Mouse (Mus musculus): Measurements from ENCODE around the gene Fhdc1.
A peak's percentile ranks its signal among the peaks of the same experiment; 100 is the strongest.

Fhdc1 gene

GRCm38 (mm10) chr3:84480006-84480897 is at the start of gene Fhdc1:
Gene Fhdc1, minus strand, starts transcription at chr3:84480429.
- peak; percentile 34 for DNase-seq

GRCm38 (mm10) chr3:84529021-84529420 is 48.8 kb upstream of the Fhdc1 start:
- no peak for DNase-seq

- DNase-seq: no peak
Measured at GRCm38 (mm10) chr3:84524952-84525351, 44.7 kb upstream of the Fhdc1 start.

GRCm38 (mm10) chr3:84516163-84516562 is 35.9 kb upstream of the Fhdc1 start:
- no peak for DNase-seq

GRCm38 (mm10) chr3:84512774-84513515 is 32.7 kb upstream of the Fhdc1 start:
- no peak for DNase-seq

GRCm38 (mm10) chr3:84505193-84505592 is 25.0 kb upstream of the Fhdc1 start:
- DNase-seq: no peak

- DNase-seq: no peak
Measured at GRCm38 (mm10) chr3:84504291-84504690, 24.1 kb upstream of the Fhdc1 start.

GRCm38 (mm10) chr3:84502101-84502500 is 21.9 kb upstream of the Fhdc1 start:
- DNase-seq: no peak

- DNase-seq: no peak
Measured at GRCm38 (mm10) chr3:84500491-84500890, 20.3 kb upstream of the Fhdc1 start.

GRCm38 (mm10) chr3:84497718-84498117 is 17.5 kb upstream of the Fhdc1 start:
- no peak for DNase-seq

GRCm38 (mm10) chr3:84492657-84493056 is 12.4 kb upstream of the Fhdc1 start:
- DNase-seq: no peak

GRCm38 (mm10) chr3:84492148-84492547 is 11.9 kb upstream of the Fhdc1 start:
- no peak for DNase-seq

- no peak for DNase-seq
Measured at GRCm38 (mm10) chr3:84488716-84489115, 8.5 kb upstream of the Fhdc1 start.

GRCm38 (mm10) chr3:84484891-84485290 is 4.7 kb upstream of the Fhdc1 start:
- DNase-seq: no peak

- no peak for DNase-seq
Measured at GRCm38 (mm10) chr3:84484333-84484732, 4.1 kb upstream of the Fhdc1 start.

GRCm38 (mm10) chr3:84482121-84482520 is 1.9 kb upstream of the Fhdc1 start:
- DNase-seq: no peak

- DNase-seq: peak; percentile 32
Measured at GRCm38 (mm10) chr3:84481104-84481503, 875 bp upstream of the Fhdc1 start.

GRCm38 (mm10) chr3:84479293-84480005 is 780 bp downstream of the Fhdc1 start:
- peak; percentile 37 for DNase-seq

GRCm38 (mm10) chr3:84478896-84479292 is 1.3 kb downstream of the Fhdc1 start:
- no peak for DNase-seq

GRCm38 (mm10) chr3:84478195-84478594 is 2.0 kb downstream of the Fhdc1 start:
- DNase-seq: no peak

GRCm38 (mm10) chr3:84477498-84477897 is 2.7 kb downstream of the Fhdc1 start:
- DNase-seq: no peak

- no peak for DNase-seq
Measured at GRCm38 (mm10) chr3:84474981-84475775, 5.1 kb downstream of the Fhdc1 start.

Measured in right cerebral cortex, postnatal 14 days (tissue).